Mouse (Mus musculus) cerebellum, adult 2 months (tissue): ENCODE results near the gene Arhgef3.

Experiments
- CTCF ChIP-seq: fragments of 200-500 bp; IDR thresholded peaks from 2 replicates; pipeline ENCODE4 v1.5.1; 2011; ENCODE audit warnings: low read depth, mild to moderate bottlenecking, control low read depth, low read length, moderate library complexity, borderline replicate concordance; ENCODE audit not compliant: insufficient read depth
- POLR2A ChIP-seq: fragments of 200-500 bp; IDR thresholded peaks from 2 replicates; pipeline ENCODE4 v1.6.1; 2011; ENCODE audit warnings: low read length, control low read depth, borderline replicate concordance; ENCODE audit not compliant: insufficient read depth

GRCm38 (mm10) chr14:27233056-27233455, 118.4 kb downstream of the Arhgef3 start:
- TF ChIP-seq CTCF (no peak), POLR2A (no peak)
